Mouse (Mus musculus) urinary bladder, postnatal 4 days (tissue): ENCODE results near the gene Nckap5.
A peak's percentile ranks its signal among the peaks of the same experiment; 100 is the strongest.

Experiments
- DNase-seq, 2 experiments: peaks; one replicate each; pipeline ENCODE4 v3.0.0; 2021 to 2022; ENCODE audit warnings: low spot score in 2 of 2

Nckap5 gene

DNA sequence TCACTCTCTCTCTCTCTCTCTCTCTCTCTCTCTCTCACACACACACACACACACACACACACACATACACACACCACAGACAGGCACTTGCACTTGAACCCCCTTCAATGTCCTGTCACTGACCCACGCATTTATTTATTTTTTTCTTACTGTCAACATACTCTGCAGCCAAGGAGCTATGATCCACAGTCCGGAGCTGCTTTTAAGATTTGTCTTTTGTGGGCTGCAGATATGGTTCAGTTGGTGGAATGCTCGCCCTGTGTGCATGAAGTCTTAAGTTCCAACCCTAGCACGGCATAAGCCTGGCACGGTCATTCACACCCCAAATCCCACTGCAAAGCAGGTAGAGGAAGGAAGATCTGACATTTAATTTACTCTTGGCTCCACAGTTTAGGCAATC, 357.6 kb downstream of the Nckap5 start:
- DNase-seq: no peak

DNA sequence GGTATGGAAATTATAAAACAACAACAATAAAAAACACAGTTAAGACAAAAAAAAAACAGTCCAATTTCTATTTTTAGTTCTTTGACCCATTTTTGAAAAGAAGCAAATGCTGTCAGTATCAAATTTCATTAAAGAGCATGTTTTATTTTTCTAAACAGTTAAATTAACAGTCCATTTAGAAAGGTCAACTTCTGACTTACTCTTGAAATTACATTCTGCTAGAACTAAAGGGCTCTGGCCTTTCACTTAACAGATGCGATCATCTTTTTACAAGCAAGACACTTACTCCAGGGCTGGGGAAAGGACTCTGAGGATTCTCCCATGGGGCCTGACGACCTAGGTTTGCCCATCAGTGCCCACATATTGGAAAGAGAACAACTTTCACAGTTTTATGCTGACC, 359.2 kb downstream of the Nckap5 start:
- DNase-seq: no peak

- no peak for DNase-seq
These were observed 359.7 kb downstream of the Nckap5 start for GRCm38 (mm10) chr1:126470883-126471282.

DNA sequence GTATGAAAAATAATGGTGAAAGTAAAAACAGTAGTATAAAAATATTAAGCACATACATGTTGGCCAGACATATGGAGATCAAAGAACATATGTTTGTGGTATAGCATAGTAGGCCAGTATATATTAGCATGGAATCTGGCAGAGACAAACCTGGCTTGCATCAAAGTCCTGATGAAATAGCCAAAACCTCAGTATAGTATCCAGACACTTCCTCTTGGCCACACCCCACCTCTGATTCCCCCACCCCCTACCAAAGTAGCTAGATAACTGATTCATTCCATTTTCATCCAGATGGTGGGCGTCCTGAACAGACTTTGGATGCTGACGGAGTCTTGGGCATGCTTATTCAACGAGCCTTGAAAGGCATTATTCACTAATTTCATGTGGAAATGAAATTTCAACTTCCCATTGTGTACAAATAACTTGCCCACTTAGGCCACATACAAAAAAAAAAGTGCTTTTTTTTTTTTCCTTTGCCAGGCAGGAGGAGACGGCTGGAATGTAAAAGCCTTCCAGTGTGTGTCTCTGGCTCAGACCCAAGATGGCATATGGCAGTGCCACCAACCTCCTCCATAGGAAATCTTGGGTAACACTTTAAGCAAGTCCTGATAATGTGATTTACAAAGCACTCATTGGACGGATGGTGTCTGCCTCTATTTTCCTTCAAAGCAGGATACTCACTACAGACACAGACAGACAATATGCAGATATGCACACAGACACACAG, 360.6 kb downstream of the Nckap5 start:
- DNase-seq: no peak

DNA sequence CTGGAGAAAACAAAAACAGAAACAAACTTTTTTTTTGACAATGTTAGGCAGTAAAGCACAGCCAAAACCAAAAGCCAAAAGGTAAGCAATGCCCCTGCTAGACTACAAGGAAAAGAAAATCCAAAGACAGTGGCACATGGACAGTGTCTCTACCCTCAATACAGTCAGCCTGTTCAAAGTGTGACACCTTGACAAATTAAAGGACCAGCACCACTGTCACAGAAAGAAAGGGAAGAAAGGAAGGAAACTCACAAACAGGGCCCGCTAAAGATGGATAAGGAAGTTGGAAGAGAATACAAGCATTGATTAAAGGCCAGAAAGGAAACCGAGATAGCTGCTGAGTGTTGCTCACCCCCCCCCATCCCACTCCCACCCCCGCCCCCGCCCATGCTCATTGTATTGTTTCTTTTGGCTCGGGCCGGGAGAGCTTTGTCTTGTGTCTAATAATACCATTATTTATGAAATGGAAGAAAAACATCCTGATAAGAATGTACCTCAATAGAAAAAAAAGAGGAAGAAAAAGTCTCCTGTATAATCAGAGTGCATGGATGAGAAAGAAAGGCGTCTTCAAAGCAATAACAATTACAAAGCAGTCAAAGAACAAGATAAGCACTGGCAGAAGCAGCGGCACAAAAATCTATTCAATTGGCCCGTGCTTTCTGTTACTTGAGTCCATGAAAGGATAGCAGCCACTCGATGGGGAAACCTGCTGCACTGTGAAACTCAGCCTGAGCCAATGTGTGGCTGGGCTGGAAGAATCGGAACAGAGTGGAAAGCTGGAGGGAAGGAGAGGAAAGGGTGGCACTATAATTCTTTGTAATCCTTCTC, 368.9 kb downstream of the Nckap5 start:
- DNase-seq: no peak

- DNase-seq: no peak
These were observed 372.9 kb downstream of the Nckap5 start for GRCm38 (mm10) chr1:126457739-126458138.

GRCm38 (mm10) chr1:126454504-126455173, 376.0 kb downstream of the Nckap5 start:
- DNase-seq: no peak

DNA sequence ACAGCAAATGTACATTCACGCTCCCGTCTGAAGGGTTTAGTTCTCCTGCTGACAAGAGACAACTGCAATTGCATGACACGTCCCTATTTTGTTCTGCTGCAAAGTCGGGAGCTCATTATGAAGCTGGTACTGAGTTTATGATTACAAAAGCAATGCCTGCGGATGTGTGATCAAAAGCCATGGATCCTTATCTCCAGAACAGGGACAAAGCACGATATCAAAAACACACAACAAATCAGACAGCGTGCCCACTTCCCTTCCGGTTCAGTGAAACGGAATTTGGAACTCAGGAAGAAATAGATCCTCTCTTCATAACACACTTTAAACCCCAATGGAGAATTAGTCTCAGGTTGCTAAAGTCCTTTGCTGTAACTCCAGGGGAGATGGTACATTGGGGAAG, 379.1 kb downstream of the Nckap5 start:
- DNase-seq: no peak

DNA sequence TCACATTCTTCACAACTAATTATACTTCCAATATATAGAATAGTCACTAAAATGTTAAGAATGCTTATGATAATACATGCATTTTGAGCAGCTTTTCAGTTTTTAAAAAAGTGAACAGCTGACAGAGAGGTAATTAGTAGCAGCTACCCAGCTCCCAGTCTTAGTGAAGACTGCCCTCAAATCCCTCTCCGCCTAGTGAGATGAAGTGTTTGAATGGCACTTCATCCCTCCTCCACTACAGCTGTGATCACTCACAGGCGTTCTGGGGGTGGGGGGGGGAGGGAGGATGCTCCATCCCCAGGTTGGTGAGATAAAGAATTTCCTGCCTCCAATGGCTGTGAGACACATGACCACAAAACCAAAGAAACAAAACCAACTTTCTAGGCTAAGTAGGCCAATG, 381.2 kb downstream of the Nckap5 start:
- DNase-seq: no peak

DNA sequence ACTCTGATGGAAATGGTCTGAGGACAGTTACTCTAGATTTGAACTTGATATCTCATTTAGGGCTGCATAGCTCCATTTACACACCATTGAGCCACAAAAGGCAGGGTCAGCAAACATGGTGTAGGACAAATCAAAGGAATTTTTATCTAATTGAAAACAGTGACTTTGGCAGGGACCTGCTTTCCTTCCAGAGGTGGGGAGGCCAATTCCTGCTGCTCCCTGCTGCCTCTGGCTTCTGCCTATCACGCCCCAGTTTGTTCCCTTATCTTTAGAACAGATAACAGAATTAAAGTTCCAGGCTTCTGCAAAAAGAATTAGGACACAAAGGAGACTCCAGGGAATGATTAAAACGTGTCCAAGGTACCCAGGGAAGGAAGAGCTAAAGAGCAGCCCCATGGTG, 386.7 kb downstream of the Nckap5 start:
- no peak for DNase-seq

- no peak for DNase-seq
These were observed 387.9 kb downstream of the Nckap5 start for GRCm38 (mm10) chr1:126442723-126443122.

DNA sequence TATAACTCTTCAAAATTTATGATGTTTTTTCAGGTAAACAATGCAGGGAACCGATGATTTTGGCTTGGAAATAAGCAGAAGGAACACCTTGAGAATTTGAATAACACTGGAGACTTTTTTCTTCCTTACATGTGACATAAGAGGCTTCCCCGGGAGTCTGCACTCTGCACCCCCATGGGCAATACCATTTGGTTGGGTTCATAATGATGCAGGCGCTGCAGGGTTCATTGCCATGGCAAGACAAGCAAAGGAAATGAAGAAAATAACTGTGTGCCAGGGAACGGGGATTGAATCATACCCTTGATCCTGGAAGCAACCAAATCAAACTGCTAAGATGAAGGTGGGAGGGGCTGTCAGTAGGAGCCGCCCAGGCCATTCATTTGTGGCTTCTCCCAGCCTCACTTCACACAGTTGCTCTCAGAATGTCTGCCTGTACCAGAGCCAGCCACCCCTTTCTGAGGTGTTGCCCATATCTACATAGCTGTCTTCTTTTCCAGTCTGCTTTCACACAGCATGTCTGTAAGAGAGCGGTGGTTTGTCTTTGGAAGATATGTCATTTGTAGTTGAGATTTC, 392.5 kb downstream of the Nckap5 start:
- DNase-seq: no peak

DNA sequence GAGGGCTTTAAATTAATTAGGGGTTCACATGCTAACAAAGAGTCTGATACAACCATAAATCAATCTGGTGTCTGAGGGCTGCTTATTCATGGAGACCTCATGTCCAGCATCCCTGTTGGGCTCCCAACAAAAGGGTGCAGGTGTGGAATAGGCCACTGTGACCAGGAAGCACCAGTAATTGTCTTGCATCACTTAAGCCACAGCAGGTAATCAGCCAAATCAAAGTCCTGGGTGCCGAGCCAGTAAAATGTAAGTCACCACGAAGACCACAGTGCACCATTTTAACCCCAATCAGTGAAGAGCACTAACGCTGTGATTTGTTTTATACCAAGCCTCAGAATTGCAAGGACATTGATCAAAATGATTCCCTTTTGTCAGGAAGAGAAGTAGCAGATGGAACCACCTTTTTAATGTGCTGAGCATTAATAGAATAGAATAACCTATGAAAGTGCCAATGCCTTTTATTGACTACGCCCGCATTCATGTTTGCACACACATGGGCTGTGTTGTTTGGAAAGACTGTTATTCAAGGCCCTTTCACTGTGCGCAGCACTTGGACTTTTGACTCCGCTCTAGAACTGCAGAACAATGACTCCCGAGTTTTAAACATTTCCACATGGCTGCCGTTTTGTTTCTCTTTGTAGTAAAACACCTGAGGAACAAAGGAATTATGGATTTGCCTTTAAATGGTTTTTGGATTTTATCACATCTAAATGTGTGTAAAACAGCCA, 393.5 kb downstream of the Nckap5 start:
- DNase-seq: no peak

- DNase-seq: no peak
These were observed 398.3 kb downstream of the Nckap5 start for GRCm38 (mm10) chr1:126432285-126432684.

GRCm38 (mm10) chr1:126431594-126431993, 399.0 kb downstream of the Nckap5 start:
- DNase-seq: peak in 1 of 2 experiments; percentile 22

GRCm38 (mm10) chr1:126411426-126411825, 419.2 kb downstream of the Nckap5 start:
- DNase-seq: no peak

DNA sequence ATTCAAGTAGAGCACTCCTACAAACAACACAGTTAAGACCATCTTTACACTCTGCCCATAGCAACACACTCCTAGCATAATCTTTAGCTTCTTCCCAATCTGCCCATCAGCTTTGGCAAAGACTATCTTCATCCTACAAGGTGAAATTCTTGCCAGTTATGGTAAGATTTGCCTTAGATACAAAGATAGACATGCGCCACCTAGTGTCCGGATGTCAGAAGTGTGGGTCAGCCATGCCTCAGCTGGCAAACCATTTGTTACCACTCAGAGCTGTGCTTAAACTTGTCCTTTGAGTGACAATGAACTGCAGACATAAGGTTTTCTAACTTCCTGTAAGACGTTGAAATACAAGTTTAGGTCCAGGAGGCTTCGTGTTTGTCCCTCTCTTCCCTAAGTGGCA, 422.7 kb downstream of the Nckap5 start:
- DNase-seq: no peak

DNA sequence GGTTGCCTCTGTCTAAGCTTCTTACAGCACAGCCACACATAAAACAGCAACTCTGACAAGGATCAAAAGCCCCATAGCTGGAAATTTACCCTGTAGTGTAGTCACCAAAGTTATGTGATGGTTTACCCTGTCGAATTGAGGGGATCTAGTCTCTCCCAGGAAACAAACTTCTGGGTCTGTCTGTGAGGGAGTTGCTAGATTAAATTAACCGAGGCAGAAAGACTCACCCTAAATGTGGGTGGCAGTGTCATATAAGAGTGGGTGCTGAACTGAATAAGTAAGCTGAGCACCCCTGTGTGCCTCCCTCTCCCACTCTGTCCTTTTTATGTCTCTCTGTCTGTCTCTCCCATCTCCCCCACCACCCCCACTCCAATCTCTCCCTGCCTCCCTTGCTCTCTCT, 425.1 kb downstream of the Nckap5 start:
- DNase-seq: no peak

DNA sequence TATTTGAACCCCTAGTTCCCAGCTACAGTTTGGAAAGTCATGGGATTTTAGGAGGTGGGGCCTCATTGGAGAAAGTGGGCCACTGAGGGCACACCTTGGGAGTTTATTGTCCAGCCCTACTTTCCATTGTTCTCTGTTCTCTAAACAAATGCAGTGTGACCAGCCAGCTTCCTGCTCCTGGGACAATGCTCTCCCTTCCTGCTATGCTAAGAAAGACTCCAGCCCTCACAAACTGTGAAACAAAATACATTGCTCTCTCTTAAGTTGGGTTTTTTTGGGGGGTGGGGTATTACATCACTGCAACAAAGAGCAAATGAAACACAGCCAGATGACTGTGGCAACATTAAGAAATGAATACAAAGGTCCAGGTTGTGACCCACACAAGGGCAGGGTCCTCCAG, 426.6 kb downstream of the Nckap5 start:
- DNase-seq: no peak

DNA sequence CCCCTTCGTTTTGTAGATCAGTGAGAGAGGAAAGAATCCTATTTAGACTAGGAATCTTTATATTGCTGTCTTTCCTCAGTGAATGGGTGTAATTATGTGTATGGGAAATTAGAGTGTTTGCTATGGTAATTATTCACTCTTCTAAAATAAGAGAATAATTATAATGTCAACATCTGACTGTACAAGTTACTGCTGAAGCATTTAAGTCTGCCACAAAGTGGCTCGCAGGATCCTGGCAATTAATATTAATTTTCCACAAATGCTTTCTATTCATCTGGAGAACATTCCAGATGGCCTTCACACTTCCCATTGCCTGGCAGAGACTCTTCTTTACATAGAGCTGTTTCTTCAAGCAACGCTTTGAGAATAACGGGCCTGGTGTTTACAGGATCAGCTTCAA, 439.4 kb downstream of the Nckap5 start:
- no peak for DNase-seq

- DNase-seq: no peak
These were observed 453.1 kb downstream of the Nckap5 start for GRCm38 (mm10) chr1:126377339-126377980.
